ENCODE assay signal across 10 mouse cellular contexts in the genomic region with DNA sequence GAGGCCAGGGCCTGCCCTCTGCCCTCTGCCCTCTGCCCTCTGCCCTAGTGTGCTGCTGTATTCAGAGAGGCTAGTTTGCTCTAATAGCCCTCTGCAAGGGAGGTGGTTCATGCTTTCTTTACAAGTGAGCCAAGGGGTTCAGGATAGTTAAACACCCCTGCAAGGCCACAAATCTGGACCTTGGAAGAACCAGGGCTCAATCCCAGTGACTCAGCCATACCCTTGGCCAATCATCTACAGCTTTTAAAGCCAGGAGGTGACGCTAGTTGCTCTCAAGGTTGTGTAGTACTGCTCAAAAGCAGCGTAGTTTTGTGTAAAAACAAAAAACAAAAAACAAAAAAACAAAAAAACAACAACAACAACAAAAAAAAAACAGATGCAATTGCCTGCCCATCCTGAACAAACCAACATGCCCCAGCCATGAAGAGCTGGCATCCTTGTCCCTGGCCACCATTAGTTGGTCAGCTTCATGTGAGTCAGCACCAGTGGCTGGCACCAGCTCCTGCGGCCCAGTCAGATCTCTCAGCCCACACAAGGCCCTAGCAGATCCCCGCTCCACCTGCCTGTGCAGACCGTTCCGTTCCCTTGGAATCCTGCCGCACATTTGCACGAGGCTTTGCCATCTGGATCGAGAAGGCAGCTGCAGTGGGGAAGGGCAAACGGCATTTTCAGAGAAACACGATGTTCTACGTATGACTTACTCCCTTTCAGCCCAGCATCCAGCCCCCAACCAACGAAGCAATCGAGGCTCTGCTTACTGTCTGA.
DNase-seq lines count a peak whose midpoint lies in the region; ATAC-seq and TF ChIP-seq lines count a peak whose summit lies in the region.
"Had no signal": no experiment of that assay in that cellular context is flagged by ENCODE, and none has a peak within 500 bp of the region (broad histone marks: within the 10 kb centered on the region; RNA-seq: fewer than 3 reads in every experiment).

No protein-coding gene starts in this region.

- no peaks in the 10 kb centered on the region for H3K9me3 ChIP-seq in intestine, embryonic 14.5 days (ENCODE audit: control insufficient read depth, low read length)
- H3K9me3 ChIP-seq in intestine, postnatal 0 days (ENCODE audit: control insufficient read depth), result no peaks in the 10 kb centered on the region
- H3K9me3 ChIP-seq: heart, embryonic 15.5 days; neural tube, embryonic 15.5 days had no signal

- H3K4me2 ChIP-seq in intestine, embryonic 14.5 days (ENCODE audit: low read length), result no peak overlapping the region
- H3K4me2 ChIP-seq in intestine, postnatal 0 days (replicated peaks; ENCODE audit: low read depth), result no peak overlapping the region
- H3K4me2 ChIP-seq: heart, embryonic 15.5 days; neural tube, embryonic 15.5 days had no signal

- no peak overlapping the region for H3K9ac ChIP-seq in intestine, embryonic 14.5 days (ENCODE audit: low read length)
- H3K9ac ChIP-seq in intestine, postnatal 0 days (ENCODE audit: low read depth, low read length), result no peak overlapping the region
- H3K9ac ChIP-seq: heart, embryonic 15.5 days; neural tube, embryonic 15.5 days had no signal

- no peaks in the 10 kb centered on the region for H3K27me3 ChIP-seq in intestine, embryonic 14.5 days (replicated peaks; ENCODE audit: control insufficient read depth, insufficient read depth, low read length)
- H3K27me3 ChIP-seq in intestine, postnatal 0 days (replicated peaks; ENCODE audit: control insufficient read depth, insufficient read depth, low read length), result no peaks in the 10 kb centered on the region
- H3K27me3 ChIP-seq: heart, embryonic 15.5 days; neural tube, embryonic 15.5 days had no signal

- no peak overlapping the region for H3K27ac ChIP-seq in intestine, embryonic 14.5 days (ENCODE audit: low read depth)
- H3K27ac ChIP-seq in intestine, postnatal 0 days (ENCODE audit: low read depth, low read length), result no peak overlapping the region
- H3K27ac ChIP-seq: heart, embryonic 15.5 days; neural tube, embryonic 15.5 days had no signal

- no peaks in the 10 kb centered on the region for H3K4me1 ChIP-seq in intestine, embryonic 14.5 days (replicated peaks; ENCODE audit: control insufficient read depth, insufficient read depth, low read length)
- H3K4me1 ChIP-seq in intestine, postnatal 0 days (replicated peaks; ENCODE audit: control insufficient read depth, insufficient read depth, low read length), result no peaks in the 10 kb centered on the region
- H3K4me1 ChIP-seq: heart, embryonic 15.5 days; neural tube, embryonic 15.5 days had no signal

- WGBS in intestine, embryonic 14.5 days, result 84% methylated on average over 14 of the region's 14 CpGs
- WGBS in intestine, postnatal 0 days, result 84% methylated on average over 14 of the region's 14 CpGs

- peak; percentile 34 for DNase-seq in intestine, embryonic 14.5 days (ENCODE audit: low spot score)
- DNase-seq in brain, adult 2 months (ENCODE audit: low read depth, low spot score), result peak; percentile 85
- DNase-seq in layer of hippocampus, adult 9-11 months, result peak; percentile 79
- DNase-seq in right cerebral cortex, postnatal 25 days, result peak; percentile 54
- DNase-seq in spleen, postnatal 36 days (ENCODE audit: low spot score in 2 of 2), result no peak
- DNase-seq in cerebellum, adult 9-10 months, result no peak
- DNase-seq in embryo, embryonic 11 days, result no peak

- no peak overlapping the region for H3K4me3 ChIP-seq in intestine, embryonic 14.5 days (ENCODE audit: low read depth, low read length)
- H3K4me3 ChIP-seq in intestine, postnatal 0 days (ENCODE audit: low read depth, low read length), result no peak overlapping the region
- H3K4me3 ChIP-seq: heart, embryonic 15.5 days; neural tube, embryonic 15.5 days had no signal

- H3K36me3 ChIP-seq in intestine, embryonic 14.5 days (ENCODE audit: control insufficient read depth, insufficient read depth, low read length), result no peaks in the 10 kb centered on the region
- H3K36me3 ChIP-seq in intestine, postnatal 0 days (ENCODE audit: control insufficient read depth, insufficient read depth), result no peaks in the 10 kb centered on the region
- H3K36me3 ChIP-seq: heart, embryonic 15.5 days; neural tube, embryonic 15.5 days had no signal

- no peak for ATAC-seq in intestine, embryonic 14.5 days (replicated peaks; ENCODE audit: low FRiP score, low TSS enrichment, low read depth)
- no peak for ATAC-seq in intestine, postnatal 0 days

- no peak for TF ChIP-seq CTCF in intestine, postnatal 0 days (IDR thresholded peaks at IDR 0.05; ENCODE audit: low read depth)

Comparison
In these comparisons a context has a peak if more than half of its experiments do, and no peak if none do; other contexts are left out.
1. DNase-seq: peak in intestine, embryonic 14.5 days (single experiment), brain, adult 2 months (single experiment), layer of hippocampus, adult 9-11 months (single experiment) and right cerebral cortex, postnatal 25 days (single experiment); none in spleen, postnatal 36 days (0 of 2), cerebellum, adult 9-10 months (single experiment) and embryo, embryonic 11 days (single experiment).